Mouse (Mus musculus) myocyte (in vitro differentiated cells): ENCODE results near the gene Rbm14. TPM values are rescaled to one million over a fixed set of nuclear protein-coding genes. Genes with fewer than 3 reads are reported as not detected.

Experiments
- H3K27me3 ChIP-seq: one replicate; pipeline ENCODE4 v1.6.1; 2011; ENCODE audit not compliant: control insufficient read depth, insufficient read depth, insufficient read length
- H3K36me3 ChIP-seq: one replicate; pipeline ENCODE4 v1.6.1; 2011; ENCODE audit not compliant: control insufficient read depth, insufficient read depth
- H3K4me2 ChIP-seq: one replicate; pipeline ENCODE4 v1.6.1; 2011; ENCODE audit warnings: low read depth, control low read depth
- H3K4me3 ChIP-seq: one replicate; pipeline ENCODE4 v1.5.1; 2011; ENCODE audit warnings: mild to moderate bottlenecking, control low read depth, moderate library complexity
- H3K79me2 ChIP-seq: one replicate; pipeline ENCODE4 v1.6.1; 2011; ENCODE audit not compliant: control insufficient read depth, insufficient read depth
- H3ac ChIP-seq: one replicate; pipeline ENCODE4 v1.6.1; 2011; ENCODE audit not compliant: control insufficient read depth, insufficient read length
- CEBPB ChIP-seq: IDR thresholded peaks from 2 replicates; pipeline ENCODE4 v1.6.1; 2011; ENCODE audit warnings: mild to moderate bottlenecking, moderate library complexity; ENCODE audit not compliant: poor library complexity, insufficient read depth, severe bottlenecking
- E2F4 ChIP-seq: IDR thresholded peaks from one replicate; pipeline ENCODE4 v1.6.1; 2011; ENCODE audit warnings: mild to moderate bottlenecking, control low read depth, moderate library complexity; ENCODE audit not compliant: insufficient read depth
- MAX ChIP-seq: IDR thresholded peaks from one replicate; pipeline ENCODE4 v1.6.1; 2011; ENCODE audit warnings: low read depth, mild to moderate bottlenecking, control low read depth
- MYOD1 ChIP-seq, 3 experiments: IDR thresholded peaks; one replicate each; pipeline ENCODE4 v1.6.1; 2011; ENCODE audit warnings: control low read depth in 2 of 3, low read depth in 2 of 3, mild to moderate bottlenecking in 2 of 3, moderate library complexity in 1 of 3; ENCODE audit not compliant: insufficient read length in 2 of 3, control insufficient read depth in 1 of 3
- MYOG ChIP-seq, 3 experiments: IDR thresholded peaks; one replicate each; pipeline ENCODE4 v1.6.1; 2011; ENCODE audit warnings: control low read depth in 2 of 3, low read depth in 2 of 3, mild to moderate bottlenecking in 2 of 3; ENCODE audit not compliant: insufficient read length in 2 of 3, control insufficient read depth in 1 of 3, insufficient read depth in 1 of 3
- POLR2A ChIP-seq: IDR thresholded peaks from one replicate; pipeline ENCODE4 v1.6.1; 2011; ENCODE audit warnings: low read depth, mild to moderate bottlenecking, control low read depth, moderate library complexity; ENCODE audit not compliant: insufficient read length
- POLR2AphosphoS2 ChIP-seq: IDR thresholded peaks from one replicate; pipeline ENCODE4 v1.6.1; 2011; ENCODE audit warnings: low read depth, control low read depth; ENCODE audit not compliant: insufficient read length
- REST ChIP-seq: IDR thresholded peaks from one replicate; pipeline ENCODE4 v1.6.1; 2011; ENCODE audit warnings: mild to moderate bottlenecking, control low read depth, moderate library complexity; ENCODE audit not compliant: insufficient read depth, insufficient read length
- SRF ChIP-seq: IDR thresholded peaks from one replicate; pipeline ENCODE4 v1.6.1; 2011; ENCODE audit warnings: low read depth; ENCODE audit not compliant: control insufficient read depth, insufficient read length
- TCF12 ChIP-seq: IDR thresholded peaks from one replicate; pipeline ENCODE4 v1.6.1; 2011; ENCODE audit warnings: mild to moderate bottlenecking, control low read depth; ENCODE audit not compliant: poor library complexity, insufficient read depth, severe bottlenecking
- TCF3 ChIP-seq: IDR thresholded peaks from one replicate; pipeline ENCODE4 v1.6.1; 2011; ENCODE audit warnings: low read depth, control low read depth; ENCODE audit not compliant: insufficient read length
- USF1 ChIP-seq: IDR thresholded peaks from one replicate; pipeline ENCODE4 v1.6.1; 2011; ENCODE audit warnings: low read depth, mild to moderate bottlenecking, control low read depth, moderate library complexity
- polyA plus RNA-seq: library from polyadenylated mRNA; unstranded; fragments of >200 nt; fragmentation: generic; extraction: Trizol; gene quantifications from one replicate; pipeline ENCODE4 v1.2.1, GENCODE M21; 2012; ENCODE audit warnings: missing spikeins

Gene Rbm14
- polyA plus RNA-seq, 1 experiment = 46.8 TPM

DNA sequence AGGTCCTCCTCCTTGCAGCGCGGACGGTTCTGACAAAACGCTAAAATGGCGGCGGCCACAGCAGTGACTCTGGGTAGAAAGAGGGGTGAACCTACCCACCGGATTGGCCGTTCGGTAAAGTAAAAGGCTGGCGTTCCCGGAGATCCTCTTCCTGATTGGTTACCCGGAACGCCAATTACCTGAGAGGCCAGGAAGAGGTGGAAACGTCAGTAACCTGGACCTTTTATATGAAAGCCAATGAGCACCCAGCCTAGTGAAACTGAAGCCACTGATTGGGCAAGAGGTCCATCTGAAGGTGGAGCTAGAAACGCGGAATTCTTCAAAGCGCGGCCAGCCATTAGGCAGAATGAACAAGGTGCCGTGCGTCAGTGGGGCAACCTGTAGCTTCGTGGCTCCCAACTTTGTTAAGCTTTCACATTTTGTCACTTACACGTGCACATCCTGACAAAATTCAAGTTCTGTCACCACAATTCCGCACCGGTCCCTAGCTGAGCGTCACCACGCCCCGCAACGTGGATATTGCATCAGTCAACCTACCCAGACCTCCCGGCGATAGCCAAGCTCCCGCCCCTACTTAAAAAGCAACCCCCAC, 17.5 kb downstream of the Rbm14 start, which contains the start of gene Rbm4:
Gene Rbm4, minus strand, starts transcription at position 71 of the 592 bp plus-strand sequence.
- Histone ChIP-seq H3K79me2 (peaks cover 94% of the 10 kb centered on the region), H3K4me2 (peak within 1 kb of the TSS; percentile 96), H3K36me3 (peaks cover 35% of the 10 kb centered on the region), H3ac (peak within 1 kb of the TSS; percentile 39), H3K4me3 (peak within 1 kb of the TSS; percentile 74), H3K27me3 (no peaks in the 10 kb centered on the region)
- TF ChIP-seq MYOG (IDR thresholded peaks at IDR 0.05; ENCODE audit: control insufficient read depth in 1 of 3, insufficient read depth in 1 of 3, insufficient read length in 2 of 3, low read depth in 2 of 3) (no peak), MYOD1 (IDR thresholded peaks at IDR 0.05; ENCODE audit: control insufficient read depth in 1 of 3, insufficient read length in 2 of 3, low read depth in 2 of 3) (no peak), REST (no peak), TCF12 (no peak), POLR2AphosphoS2 (peak; percentile 84), POLR2A (peak; percentile 75), MAX (peak; percentile 86), USF1 (no peak), SRF (peak; percentile 6), TCF3 (no peak), CEBPB (peak; percentile 65), E2F4 (peak; percentile 57)

DNA sequence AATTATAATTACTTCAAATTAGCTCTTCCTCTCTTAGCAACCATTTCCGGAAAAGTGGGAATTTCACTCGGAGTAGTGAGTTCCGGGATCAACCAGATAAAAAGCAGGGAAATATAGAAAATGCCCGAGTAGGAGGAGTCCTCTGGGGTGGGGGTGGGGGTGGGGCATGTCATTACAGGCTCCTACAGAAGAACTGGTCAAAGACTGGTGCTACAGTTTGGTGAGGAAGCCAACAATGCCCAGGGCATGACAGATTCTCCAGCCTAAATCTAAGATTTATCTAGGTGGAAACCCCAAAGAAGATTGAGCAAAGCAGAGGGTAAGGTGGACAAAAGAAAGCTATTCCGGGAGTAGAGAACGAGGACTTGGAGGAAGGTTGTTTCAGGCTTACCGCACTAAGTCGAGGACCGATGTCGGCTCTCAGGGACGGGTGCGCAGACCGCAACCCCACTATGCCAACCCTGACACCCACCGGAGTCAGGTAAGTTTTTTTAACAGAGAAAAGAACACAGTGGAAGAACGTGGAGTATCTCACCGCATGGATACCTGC, 18.1 kb downstream of the Rbm14 start:
- peak overlapping the region; percentile 76 for H3K4me2 ChIP-seq
- peaks cover 40% of the 10 kb centered on the region for H3K36me3 ChIP-seq
- H3K27me3 ChIP-seq = no peaks in the 10 kb centered on the region
- TF ChIP-seq TCF3 = no peak
- peak overlapping the region; percentile 74 for H3K4me3 ChIP-seq
- H3ac ChIP-seq = peak overlapping the region; percentile 39
- peaks cover 94% of the 10 kb centered on the region for H3K79me2 ChIP-seq

GRCm38 (mm10) chr19:4786313-4786712, 25.1 kb downstream of the Rbm14 start:
- no peak overlapping the region for H3K4me3 ChIP-seq
- peaks cover 100% of the 10 kb centered on the region for H3K79me2 ChIP-seq
- H3K27me3 ChIP-seq = no peaks in the 10 kb centered on the region
- peaks cover 87% of the 10 kb centered on the region for H3K36me3 ChIP-seq
- no peak overlapping the region for H3K4me2 ChIP-seq
- no peak overlapping the region for H3ac ChIP-seq
- TF ChIP-seq CEBPB = no peak
- TF ChIP-seq POLR2A = no peak
- TF ChIP-seq TCF12 = no peak
- TF ChIP-seq E2F4 = no peak
- no peak for TF ChIP-seq MAX
- TF ChIP-seq MYOG (IDR thresholded peaks at IDR 0.05; ENCODE audit: control insufficient read depth in 1 of 3, insufficient read depth in 1 of 3, insufficient read length in 2 of 3, low read depth in 2 of 3) = no peak
- TF ChIP-seq MYOD1 (IDR thresholded peaks at IDR 0.05; ENCODE audit: control insufficient read depth in 1 of 3, insufficient read length in 2 of 3, low read depth in 2 of 3) = no peak
- no peak for TF ChIP-seq POLR2AphosphoS2
- TF ChIP-seq TCF3 = no peak
- TF ChIP-seq REST = no peak
- no peak for TF ChIP-seq SRF
- no peak for TF ChIP-seq USF1

DNA sequence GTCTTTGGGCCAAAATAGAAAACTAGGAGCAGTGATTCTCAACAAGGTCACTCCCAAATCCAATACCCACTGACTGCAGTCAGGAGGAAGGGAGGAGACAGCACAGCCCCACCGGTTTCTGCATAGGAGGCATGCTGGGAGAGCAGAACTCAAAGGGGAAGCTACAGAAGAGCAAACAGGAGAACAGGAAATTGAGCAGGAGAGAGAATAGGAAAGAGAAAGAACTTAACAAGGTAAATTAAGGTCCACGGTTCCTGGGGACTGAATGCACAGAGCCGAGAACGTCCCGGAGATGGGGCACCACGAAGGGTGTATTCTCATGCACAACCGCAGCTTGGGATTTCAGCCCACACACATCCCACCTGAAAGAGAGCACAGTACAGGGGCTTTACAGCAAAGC, 26.2 kb downstream of the Rbm14 start:
- peaks cover 100% of the 10 kb centered on the region for H3K79me2 ChIP-seq
- H3K27me3 ChIP-seq = no peaks in the 10 kb centered on the region
- H3ac ChIP-seq = no peak overlapping the region
- H3K36me3 ChIP-seq = peaks cover 84% of the 10 kb centered on the region
- no peak overlapping the region for H3K4me3 ChIP-seq
- TF ChIP-seq USF1 (no peak), POLR2AphosphoS2 (no peak), MAX (no peak), SRF (no peak), MYOD1 (IDR thresholded peaks at IDR 0.05; ENCODE audit: control insufficient read depth in 1 of 3, insufficient read length in 2 of 3, low read depth in 2 of 3) (no peak), E2F4 (no peak), MYOG (IDR thresholded peaks at IDR 0.05; ENCODE audit: control insufficient read depth in 1 of 3, insufficient read depth in 1 of 3, insufficient read length in 2 of 3, low read depth in 2 of 3) (no peak), REST (no peak), POLR2A (no peak), TCF3 (no peak)
- no peak overlapping the region for H3K4me2 ChIP-seq

DNA sequence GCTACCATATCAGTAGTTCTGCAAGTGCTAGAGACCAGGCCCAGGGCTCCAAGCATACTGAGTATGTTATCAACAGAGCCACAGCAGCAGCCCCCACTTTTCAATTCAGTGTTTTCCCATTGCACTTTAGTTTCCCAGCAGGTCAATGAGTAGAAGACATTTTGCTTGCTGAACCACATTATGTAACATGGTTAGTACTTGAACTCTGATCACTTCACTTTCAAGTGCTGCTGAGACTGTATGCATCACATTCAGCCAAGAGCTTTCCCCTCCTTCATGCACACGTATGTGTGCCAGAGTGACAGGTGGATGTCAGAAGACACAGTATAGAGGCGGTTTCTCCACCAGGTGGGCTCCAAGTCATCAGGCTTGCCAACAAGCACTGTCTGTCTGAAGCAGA, 28.5 kb downstream of the Rbm14 start:
- H3ac ChIP-seq = no peak overlapping the region
- H3K36me3 ChIP-seq = peaks cover 76% of the 10 kb centered on the region
- H3K79me2 ChIP-seq = peaks cover 100% of the 10 kb centered on the region
- H3K4me2 ChIP-seq = no peak overlapping the region
- TF ChIP-seq MAX (no peak), REST (no peak), TCF12 (no peak), POLR2AphosphoS2 (no peak), CEBPB (no peak)
- no peaks in the 10 kb centered on the region for H3K27me3 ChIP-seq
- no peak overlapping the region for H3K4me3 ChIP-seq
